Mouse (Mus musculus): ENCODE measurements at regions not wholly inside any gene's neighbourhood (a gene's known extent, or its start where the extent isn't known, plus 50 kb on each side); places are given as distances from the start of the nearest gene placed in this dataset.

DNA sequence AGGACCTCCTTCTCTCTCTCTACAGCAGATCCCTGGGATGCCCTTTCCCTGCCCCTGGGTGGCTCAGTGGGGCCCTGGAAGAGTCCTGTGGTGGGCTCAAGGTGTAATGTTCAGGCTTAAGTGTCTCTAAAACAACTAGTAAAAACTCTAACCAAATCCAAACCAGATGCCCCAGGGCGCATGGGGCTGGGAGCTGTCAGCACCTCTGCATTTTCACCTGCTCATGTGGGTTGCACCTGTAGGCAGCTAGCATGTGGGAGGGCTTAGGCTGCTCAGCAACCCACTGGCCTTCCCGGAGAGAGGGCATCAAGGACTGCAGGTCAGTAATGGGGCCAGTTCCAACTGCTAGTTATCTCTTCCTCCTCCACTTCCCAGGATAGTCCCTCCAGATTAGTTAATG, 104.8 kb upstream of the Gm12830 start:
- DNase-seq (ENCODE audit: low spot score in 2 of 2), result no peak

DNA sequence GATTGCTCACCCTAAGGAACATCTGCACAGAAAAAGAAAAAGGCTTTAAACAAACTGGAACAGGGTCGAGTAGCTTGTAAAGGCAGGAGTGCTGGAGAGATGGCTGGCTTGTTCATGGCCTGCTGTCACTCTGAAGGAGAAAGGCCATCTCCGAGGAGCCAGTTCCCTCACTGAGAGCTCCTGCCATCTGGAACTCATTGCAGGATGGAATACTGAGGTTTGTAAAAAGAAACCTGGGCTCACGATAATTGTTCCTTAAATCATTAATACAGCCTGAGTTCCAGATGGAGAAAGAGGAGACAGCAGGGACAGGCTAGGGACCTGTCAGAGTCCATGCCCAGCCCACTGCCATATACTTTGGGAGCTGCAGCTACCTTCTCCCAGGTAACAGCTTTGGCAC, 100.8 kb upstream of the Gm12830 start:
- DNase-seq (ENCODE audit: low spot score in 2 of 2), result no peak

DNA sequence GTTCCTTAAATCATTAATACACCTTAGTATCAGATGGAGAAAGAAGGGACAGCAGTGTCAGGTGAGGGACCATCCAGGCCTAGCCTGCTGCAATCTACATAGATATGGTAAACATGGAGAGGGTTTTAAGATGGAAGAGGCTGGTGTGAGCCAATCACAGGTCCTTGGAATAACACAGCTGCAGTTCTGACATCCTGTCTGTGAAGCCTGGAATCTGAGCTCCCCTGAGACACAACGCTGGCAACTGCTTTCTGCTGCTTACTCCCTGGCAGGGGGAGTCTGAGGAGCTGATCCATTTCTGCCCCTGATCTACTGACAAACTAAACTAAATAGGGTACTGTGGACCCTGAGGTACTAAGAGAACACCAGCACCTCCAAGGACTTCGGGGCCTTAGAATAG, 100.1 kb upstream of the Gm12830 start:
- DNase-seq (ENCODE audit: low spot score in 2 of 2), result no peak

DNA sequence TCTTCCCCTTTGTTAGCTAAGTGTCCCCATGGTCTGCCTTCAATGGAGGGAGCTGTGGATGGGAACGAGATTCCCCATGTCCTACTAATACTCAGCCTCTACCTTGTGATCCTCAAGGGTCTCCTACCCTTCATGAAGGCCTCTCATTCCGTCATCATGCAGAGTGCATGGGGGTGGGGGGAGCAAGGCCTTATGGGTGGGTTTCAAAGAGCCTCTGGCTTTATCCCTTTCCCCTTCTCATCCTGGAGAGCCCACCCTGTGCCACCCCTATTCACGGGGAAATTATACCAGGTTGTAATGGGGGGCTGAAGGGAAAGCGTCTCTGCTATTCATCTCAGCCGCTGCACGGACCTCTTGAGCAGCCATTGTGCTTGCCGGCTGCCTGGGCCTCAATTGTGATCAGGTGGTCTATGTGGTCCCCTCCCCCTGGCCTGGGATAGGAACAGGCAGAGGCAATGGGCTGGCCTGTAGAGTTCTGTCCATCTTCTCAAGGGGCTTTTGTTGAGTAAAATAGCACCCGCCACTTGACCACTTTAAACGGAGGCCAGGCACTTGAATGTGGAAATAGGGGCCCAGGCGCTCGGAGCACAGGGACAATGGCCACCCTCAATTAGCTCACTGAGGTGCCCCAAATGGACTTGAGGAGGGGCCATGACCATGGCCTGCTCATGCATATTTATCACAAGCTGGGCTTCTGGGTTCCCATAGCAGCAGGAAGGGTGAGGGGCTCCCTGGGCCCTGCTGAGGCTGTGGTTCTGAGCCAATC, 93.1 kb upstream of the Gm12830 start:
- DNase-seq (ENCODE audit: low spot score in 2 of 2), result peak in 1 of 2 experiments; percentile 30

DNA sequence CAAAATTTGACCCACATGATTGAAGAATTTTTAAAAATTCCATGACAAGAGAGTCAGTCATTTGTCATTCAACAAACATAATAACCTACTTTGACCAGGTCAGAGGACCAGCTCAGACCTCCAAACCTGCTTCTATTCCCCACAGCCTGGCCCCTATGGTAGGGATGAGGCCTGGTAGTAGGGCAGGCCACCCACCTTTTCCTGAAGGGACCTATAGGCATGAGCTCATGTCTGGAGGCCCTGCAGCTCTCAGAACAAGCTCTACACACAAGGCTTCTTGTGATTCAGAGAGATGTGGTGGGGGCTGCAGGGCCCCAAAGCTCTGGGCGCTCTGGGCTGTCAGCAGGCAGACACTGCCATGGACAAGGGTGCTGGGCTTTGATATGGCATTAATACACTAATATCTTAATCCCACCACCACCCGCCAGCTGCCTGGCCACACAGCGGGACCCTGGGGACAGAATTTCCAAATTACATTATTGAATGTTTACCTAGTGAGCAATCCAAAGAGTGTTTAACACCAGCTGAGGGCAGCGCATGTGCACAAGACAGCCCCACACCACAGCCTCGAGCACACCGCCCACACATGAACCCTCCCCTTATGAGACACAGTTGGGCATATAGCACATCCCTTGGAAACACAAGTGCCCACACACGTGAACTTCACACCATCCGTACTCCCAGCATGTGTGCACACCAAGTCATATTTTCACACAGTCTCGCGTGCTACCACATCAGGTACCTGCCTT, 88.1 kb upstream of the Gm12830 start:
- peak in 1 of 2 experiments; percentile 44 for DNase-seq (ENCODE audit: low spot score in 2 of 2)

DNA sequence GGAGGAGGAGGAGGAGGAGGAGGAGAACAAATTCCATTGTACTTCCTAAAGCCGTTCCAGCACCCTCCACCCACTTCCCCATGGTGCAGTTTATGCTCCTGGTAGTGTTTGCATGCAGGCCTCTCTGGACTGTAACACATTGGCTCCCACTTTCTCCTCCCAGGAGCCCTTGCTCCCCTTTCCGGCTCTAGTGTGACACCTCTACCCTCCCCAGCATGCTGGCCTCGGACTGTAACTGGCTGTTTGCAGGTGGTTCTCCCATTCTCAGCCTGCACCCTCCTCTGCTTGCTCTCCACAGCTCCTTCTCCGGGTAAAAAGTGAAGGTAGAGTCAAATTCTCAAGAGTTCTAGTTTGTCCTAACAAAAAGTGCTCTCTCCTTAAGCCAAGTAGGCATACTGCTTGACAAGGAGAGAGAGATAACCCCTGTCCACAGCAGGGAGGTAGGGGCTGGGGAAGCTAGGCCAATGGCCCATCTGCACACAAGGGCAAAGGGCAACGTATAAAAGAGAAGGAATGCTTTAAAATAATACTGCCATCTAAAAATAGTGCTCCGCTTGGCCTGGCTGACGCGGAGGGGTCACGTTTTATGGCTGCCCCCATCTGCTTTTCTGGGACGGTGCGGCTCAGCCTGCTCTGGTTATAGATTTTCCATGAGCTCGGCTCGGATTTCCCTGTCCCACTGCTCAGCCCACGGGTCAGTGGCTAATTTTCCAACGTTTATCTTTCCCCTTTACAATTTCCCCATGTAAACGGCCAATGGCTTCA, 82.4 kb upstream of the Gm12830 start:
- peak in 1 of 2 experiments; percentile 32 for DNase-seq (ENCODE audit: low spot score in 2 of 2)

DNA sequence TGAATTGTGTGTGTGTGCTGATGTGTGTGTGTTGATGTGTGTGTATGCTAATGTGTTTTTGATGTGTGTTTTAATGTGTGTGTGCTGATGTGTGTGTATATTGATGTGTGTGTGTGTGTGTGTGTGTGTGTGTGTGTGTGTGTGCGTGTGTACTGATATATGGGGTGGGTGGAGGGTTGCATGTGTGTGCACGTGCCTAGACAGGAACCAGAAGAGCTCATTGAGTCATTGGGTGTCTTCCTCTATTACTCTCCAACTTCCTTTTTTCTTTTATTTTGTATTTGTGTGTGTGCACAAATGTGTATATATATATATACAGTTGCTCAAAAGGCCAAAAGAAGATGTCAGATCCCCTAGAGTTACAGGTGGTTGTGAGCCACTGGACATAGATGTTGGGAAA, 73.4 kb upstream of the Gm12830 start:
- no peak for DNase-seq (ENCODE audit: low spot score in 2 of 2)

DNA sequence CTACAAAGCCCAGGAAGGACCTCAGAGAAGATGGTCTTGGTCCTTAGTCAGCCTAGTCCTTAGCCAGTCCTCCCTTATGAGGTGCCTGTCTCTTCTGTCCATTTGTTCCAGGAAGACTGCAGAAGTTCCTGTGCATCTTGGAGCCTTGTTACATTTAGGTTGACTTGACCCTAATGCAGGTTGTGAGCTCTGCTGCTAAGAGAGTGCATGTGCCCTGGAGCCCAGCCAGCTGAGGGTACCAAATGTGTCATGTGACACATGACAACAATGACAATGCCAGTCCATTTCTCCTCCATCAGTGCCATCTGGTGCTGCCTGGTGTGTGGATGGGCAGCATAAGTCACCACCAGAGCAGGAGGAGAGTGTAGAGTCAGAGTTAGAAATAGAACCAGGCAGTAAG, 61.7 kb upstream of the Gm12830 start:
- DNase-seq (ENCODE audit: low spot score in 2 of 2), result peak in 1 of 2 experiments; percentile 55

DNA sequence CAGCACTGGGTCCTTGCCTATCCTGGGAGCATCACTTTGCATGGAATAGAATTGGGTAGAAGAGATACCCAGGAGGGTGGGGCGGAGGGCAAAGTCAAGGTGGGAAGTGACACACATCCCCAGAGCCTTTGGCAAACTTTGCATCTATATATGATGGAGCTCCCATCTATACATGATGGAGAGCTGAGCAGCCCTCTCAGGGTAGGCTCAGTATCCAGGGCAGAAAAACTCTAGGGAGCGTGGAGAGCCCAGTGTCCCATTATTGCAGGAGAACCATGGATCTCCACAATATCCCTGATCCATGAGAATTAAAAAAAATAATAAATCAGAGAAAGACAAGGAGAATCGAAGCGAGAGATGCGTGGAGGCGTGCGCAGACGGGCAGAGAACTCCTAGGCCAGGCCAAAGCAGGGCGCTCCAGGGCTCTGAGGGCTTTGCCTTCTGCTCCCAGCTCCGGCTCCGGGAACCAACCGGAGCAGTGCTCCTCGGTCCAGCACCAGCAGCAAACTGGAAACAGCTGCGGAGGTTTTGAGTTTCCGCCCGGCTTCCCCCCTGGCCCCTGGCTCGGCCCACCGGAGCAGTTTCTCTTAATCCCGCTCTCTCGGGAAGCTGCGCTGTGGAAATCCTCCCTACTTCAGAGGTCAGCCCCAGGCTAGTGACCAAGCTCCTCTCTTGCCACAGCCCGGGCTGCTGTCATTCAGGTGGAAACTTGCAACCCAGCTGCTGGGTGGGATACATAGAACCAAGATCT, 54.7 kb upstream of the Gm12830 start:
- no peak for DNase-seq (ENCODE audit: low spot score in 2 of 2)

Data from urinary bladder, postnatal 4 days (tissue).